Mouse (Mus musculus) natural killer cell, adult 2 months (primary cell): ENCODE results near the gene Tmem198b.

Experiments used
- DNase-seq, 2 experiments: peaks; one replicate each; pipeline ENCODE4 v3.0.0; 2022; ENCODE audit warnings: low spot score in 2 of 2

Tmem198b gene

GRCm38 (mm10) chr10:128801981-128802495, 2.1 kb downstream of the Tmem198b start:
- DNase-seq, result no peak

- DNase-seq, result no peak
Observed at GRCm38 (mm10) chr10:128798676-128799075, 5.5 kb downstream of the Tmem198b start.

DNA sequence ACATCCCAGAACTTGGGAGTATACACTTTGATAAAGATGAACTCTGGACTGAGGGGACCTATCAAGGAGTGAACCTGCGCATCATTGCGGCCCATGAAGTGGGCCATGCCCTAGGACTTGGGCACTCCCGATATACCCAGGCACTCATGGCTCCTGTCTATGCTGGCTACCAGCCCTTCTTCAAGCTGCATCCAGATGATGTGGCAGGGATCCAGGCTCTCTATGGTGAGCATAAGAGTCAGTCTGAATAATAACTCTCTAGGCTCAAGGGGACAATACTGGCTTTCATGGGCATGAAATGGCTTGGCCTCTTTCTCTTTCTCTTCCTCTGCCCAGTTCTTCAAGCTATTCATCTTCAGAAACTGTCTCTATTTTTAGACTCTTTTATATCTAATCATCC, 8.6 kb downstream of the Tmem198b start:
- no peak for DNase-seq

GRCm38 (mm10) chr10:128794391-128794790, 9.8 kb downstream of the Tmem198b start:
- no peak for DNase-seq

DNA sequence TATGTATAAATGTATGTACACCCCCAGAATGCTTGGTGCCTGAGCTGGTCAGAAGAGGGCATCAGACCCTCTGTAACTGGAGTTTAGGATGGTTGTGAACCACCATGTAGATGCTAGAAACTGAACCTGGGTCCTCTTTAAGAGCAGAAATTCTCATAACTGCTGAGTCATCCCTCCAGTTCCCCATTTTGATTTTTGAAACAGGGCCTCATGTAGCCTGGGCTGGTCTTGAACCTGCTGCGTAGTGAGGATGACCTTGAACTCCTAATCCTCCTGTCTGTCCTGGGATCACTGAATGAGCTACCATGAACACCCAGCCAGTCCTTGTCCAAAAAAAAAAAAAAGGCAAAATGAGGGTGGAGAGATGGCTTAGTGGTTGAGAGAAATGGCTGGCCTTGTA, 10.9 kb downstream of the Tmem198b start:
- DNase-seq, result no peak

- DNase-seq, result no peak
Observed at GRCm38 (mm10) chr10:128792041-128792440, 12.1 kb downstream of the Tmem198b start.

DNA sequence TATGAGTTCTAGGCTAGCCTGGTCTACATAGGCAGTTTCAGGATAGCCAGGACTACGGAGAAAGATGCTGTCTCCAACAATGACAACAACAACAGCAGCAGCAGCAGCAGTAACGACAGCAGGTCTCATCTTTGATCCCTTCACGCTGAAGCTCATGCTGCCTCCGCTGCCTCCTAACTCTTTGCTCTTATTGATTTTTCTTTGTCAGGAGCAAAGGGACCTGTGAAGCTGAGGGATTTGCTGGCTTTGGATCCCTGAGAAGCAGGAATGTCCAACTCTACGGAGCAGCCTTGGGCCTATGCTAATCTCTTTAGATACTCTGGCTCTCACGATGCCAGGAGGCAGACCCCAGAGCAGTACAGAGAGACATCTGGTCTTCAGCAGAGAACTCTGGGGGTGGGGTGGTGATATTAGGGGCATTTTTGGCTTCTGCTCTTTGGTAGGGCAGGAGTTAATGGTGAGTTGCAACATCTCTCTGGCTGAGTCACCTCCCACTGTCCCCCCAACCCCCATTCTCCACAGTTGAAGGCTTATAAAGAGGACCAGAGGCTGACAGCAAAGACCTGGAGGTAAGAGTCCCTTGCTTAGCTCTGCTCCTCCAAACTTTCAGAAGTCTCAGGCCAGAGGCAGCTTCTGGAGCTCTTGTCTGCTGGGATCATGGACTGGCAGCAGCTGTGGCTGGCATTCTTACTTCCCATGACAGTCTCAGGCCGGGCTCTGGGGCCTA, 13.6 kb downstream of the Tmem198b start, which contains the start of gene Mmp19:
Mmp19 (plus strand) TSS at position 513 of the 727 bp plus-strand sequence.
- DNase-seq, result no peak

DNA sequence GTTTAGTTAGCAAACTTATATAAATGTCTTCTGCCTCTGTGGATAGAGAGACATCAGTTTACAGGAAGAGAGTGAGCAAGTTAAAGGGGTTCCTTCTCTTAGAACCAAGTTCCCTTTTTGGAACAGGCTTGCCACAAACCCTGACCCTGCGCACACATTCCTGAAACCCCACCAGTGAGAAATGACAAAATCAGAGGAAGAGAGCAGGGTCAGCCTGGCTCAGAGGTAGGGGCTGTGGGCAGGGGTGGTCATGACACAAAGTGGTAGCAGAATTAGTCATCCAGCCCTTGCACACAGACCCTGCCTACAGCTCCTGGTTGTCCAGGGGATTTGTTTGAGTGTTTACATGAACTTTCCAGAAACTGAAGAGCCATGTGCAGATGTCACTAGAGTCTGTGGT, 24.0 kb downstream of the Tmem198b start:
- no peak for DNase-seq

DNA sequence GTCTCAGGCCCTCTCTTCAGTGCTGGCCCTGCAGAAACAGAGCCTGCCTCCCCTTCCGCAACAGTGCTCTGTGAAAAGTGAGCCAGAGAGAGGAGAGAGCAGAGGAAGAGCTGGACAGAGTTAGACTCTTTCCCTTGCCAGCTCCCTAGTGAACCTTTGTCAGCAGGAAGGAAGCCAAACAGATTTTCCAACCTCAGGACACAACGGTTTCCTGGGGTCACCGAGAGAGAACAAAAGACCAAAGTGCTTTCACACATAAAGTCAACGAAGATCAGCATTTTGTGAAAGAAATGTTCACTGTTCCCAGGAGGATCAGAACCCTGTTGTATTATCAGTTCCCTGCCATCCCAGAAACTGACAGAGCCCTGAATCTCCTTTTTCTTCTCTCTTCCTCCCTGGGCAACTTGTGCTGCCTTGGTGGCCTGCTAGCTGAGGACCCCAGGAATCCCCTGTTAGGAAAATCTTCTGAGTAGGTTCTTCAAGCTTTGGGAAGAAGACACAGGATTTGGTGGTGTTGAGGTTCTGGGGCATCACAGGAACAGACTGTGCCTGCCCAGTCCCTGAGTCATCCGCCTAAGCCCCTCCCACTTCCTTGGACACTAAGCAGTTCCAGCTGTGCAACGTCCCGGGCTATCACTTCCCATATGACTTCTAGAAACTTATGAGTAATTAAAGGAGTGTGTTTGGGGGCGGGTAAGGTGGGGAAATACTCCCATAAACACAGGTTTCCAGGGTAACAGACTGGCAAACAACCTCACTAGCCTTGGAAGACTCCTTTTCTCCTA, 25.0 kb downstream of the Tmem198b start:
- DNase-seq, result no peak

DNA sequence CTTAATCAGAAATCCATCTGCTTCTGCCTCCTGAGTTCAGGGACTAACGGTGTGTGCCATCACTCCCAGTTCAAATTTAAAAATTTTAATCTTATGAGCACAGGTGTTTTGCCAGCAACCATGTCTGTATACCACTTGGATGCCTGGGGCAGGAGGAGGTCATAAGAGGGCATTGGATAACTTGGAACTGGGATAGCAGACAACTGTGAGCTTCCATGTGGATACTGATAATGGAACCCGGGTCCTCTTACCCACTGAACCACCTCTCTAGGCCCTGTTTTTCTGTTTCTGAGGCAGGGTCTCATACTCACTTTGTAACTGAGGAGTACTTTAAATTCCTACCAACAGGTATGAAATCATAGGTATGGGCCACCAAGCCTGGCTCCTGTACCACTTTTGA, 25.7 kb downstream of the Tmem198b start:
- no peak for DNase-seq

GRCm38 (mm10) chr10:128773685-128774084, 30.5 kb downstream of the Tmem198b start:
- DNase-seq, result no peak

GRCm38 (mm10) chr10:128772895-128773294, 31.3 kb downstream of the Tmem198b start:
- DNase-seq, result no peak
